Mouse (Mus musculus) hindbrain, embryonic 11.5 days (tissue): ENCODE measurements around the gene Myf6. TPM values are rescaled to one million over a fixed set of nuclear protein-coding genes. Genes with fewer than 3 reads are reported as not detected.

Experiments
- ATAC-seq: fragments of 200-750 bp; cut with Nextera tagmentation; 2 replicates; pipeline ENCODE4 v1.8.0; 2017; ENCODE audit warnings: mild to moderate bottlenecking, moderate TSS enrichment, moderate library complexity; ENCODE audit not compliant: low FRiP score
- DNase-seq: peaks from one replicate; pipeline ENCODE4 v3.0.0-alpha.2; 2015; ENCODE audit warnings: low spot score
- H3K27ac ChIP-seq: fragments of 300-500 bp; sonication (generic); 2 replicates; pipeline ENCODE4 v1.5.1; 2014; ENCODE audit warnings: mild to moderate bottlenecking, low read depth, low read length
- H3K27me3 ChIP-seq: fragments of 300-500 bp; sonication (generic); 2 replicates; pipeline ENCODE4 v1.6.1; 2014; ENCODE audit warnings: mild to moderate bottlenecking, low read length, moderate library complexity, mixed read lengths; ENCODE audit not compliant: control insufficient read depth, insufficient read depth
- H3K36me3 ChIP-seq: fragments of 300-500 bp; sonication (generic); 2 replicates; pipeline ENCODE4 v1.6.1; 2014; ENCODE audit warnings: mild to moderate bottlenecking, low read length, moderate library complexity, mixed read lengths; ENCODE audit not compliant: control insufficient read depth, insufficient read depth
- H3K4me1 ChIP-seq: fragments of 300-500 bp; sonication (generic); replicated peaks from 2 replicates; pipeline ENCODE4 v1.6.1; 2014; ENCODE audit warnings: low read length, mixed read lengths; ENCODE audit not compliant: control insufficient read depth, insufficient read depth
- H3K4me2 ChIP-seq: fragments of 300-500 bp; sonication (generic); replicated peaks from 2 replicates; pipeline ENCODE4 v1.6.1; 2014; ENCODE audit warnings: mild to moderate bottlenecking, low read depth, low read length
- H3K4me3 ChIP-seq: fragments of 300-500 bp; sonication (generic); 2 replicates; pipeline ENCODE4 v1.5.1; 2014; ENCODE audit warnings: low read depth, low read length
- H3K9ac ChIP-seq: fragments of 300-500 bp; sonication (generic); 2 replicates; pipeline ENCODE4 v1.6.1; 2014; ENCODE audit warnings: low read depth, low read length
- H3K9me3 ChIP-seq: fragments of 300-500 bp; sonication (generic); 2 replicates; pipeline ENCODE4 v1.6.1; 2016; ENCODE audit warnings: low read length; ENCODE audit not compliant: control insufficient read depth
- WGBS: fragments of 180-500 bp; shearing (Covaris S2); extraction: QIAGEN DNeasy Blood & Tissue Kit; methylation state at CpG from one replicate; pipeline ENCODE4 v1.1.7; 2014; 5-methylcytosine and 5-hydroxymethylcytosine counted together
- polyA plus RNA-seq: library from polyadenylated mRNA; unstranded; fragments of >200 nt; fragmentation: Nextera tagmentation; extraction: Ambion mirVana; gene quantifications from 2 replicates; pipeline ENCODE4 v1.2.1, GENCODE M21; 2014

The Myf6 gene
- polyA plus RNA-seq, 1 experiment from 2014 or later, result not detected

- Histone ChIP-seq H3K9me3 (no peaks in the 10 kb centered on the region), H3K4me3 (no peak overlapping the region), H3K27ac (no peak overlapping the region), H3K4me2 (no peak overlapping the region), H3K9ac (no peak overlapping the region), H3K36me3 (no peaks in the 10 kb centered on the region), H3K4me1 (no peaks in the 10 kb centered on the region), H3K27me3 (no peaks in the 10 kb centered on the region)
- no peak for DNase-seq
- 48% methylated on average over 2 of the region's 2 CpGs for WGBS
- ATAC-seq, result no peak
Measured at GRCm38 (mm10) chr10:107473497-107473896, 21.0 kb downstream of the Myf6 start.

GRCm38 (mm10) chr10:107471712-107472111, 22.8 kb downstream of the Myf6 start:
- no peak for ATAC-seq
- no peak overlapping the region for H3K4me3 ChIP-seq

GRCm38 (mm10) chr10:107467819-107468218, 26.7 kb downstream of the Myf6 start:
- no peak overlapping the region for H3K9ac ChIP-seq
- no peak overlapping the region for H3K4me3 ChIP-seq
- ATAC-seq (no peak), DNase-seq (no peak)
- 93% methylated on average over 7 of the region's 7 CpGs for WGBS
- H3K4me2 ChIP-seq, result no peak overlapping the region
- no peaks in the 10 kb centered on the region for H3K4me1 ChIP-seq
- H3K9me3 ChIP-seq, result no peaks in the 10 kb centered on the region
- no peaks in the 10 kb centered on the region for H3K36me3 ChIP-seq
- no peaks in the 10 kb centered on the region for H3K27me3 ChIP-seq
- no peak overlapping the region for H3K27ac ChIP-seq

More at GRCm38 (mm10) chr10:107471712-107472111, 22.8 kb downstream of the Myf6 start:
- DNase-seq, result no peak
- no peak overlapping the region for H3K27ac ChIP-seq
- no peak overlapping the region for H3K4me2 ChIP-seq
- H3K4me1 ChIP-seq, result no peaks in the 10 kb centered on the region
- no peak overlapping the region for H3K9ac ChIP-seq
- no peaks in the 10 kb centered on the region for H3K36me3 ChIP-seq
- 64% methylated on average over 5 of the region's 5 CpGs for WGBS
- H3K9me3 ChIP-seq, result no peaks in the 10 kb centered on the region
- H3K27me3 ChIP-seq, result no peaks in the 10 kb centered on the region

GRCm38 (mm10) chr10:107449496-107450330, 44.8 kb downstream of the Myf6 start:
- Histone ChIP-seq H3K9ac (no peak overlapping the region), H3K9me3 (no peaks in the 10 kb centered on the region), H3K27ac (no peak overlapping the region), H3K4me2 (no peak overlapping the region), H3K27me3 (no peaks in the 10 kb centered on the region), H3K36me3 (no peaks in the 10 kb centered on the region), H3K4me3 (no peak overlapping the region), H3K4me1 (no peaks in the 10 kb centered on the region)
- DNase-seq (no peak), ATAC-seq (no peak)
- WGBS, result 92% methylated on average over 5 of the region's 5 CpGs

Other genes starting within 250 kb of the Myf6 start
- gene Lin7a, start 223.1 kb downstream of the Myf6 start, polyA plus RNA-seq, result 22.7 and 25.9 TPM in 2 replicates
- gene Myf5, start 8.6 kb downstream of the Myf6 start, polyA plus RNA-seq, result 1.1 and 1.6 TPM in 2 replicates
- gene Ptprq, start 225.3 kb upstream of the Myf6 start, polyA plus RNA-seq, result 0.03 and 0.13 TPM in 2 replicates